Mouse (Mus musculus) spleen, postnatal 36 days (tissue): ENCODE data around the gene Zfp652.
A peak's percentile ranks its signal among the peaks of the same experiment; 100 is the strongest.

ENCODE experiments used
- DNase-seq, 2 experiments: peaks; one replicate each; pipeline ENCODE4 v3.0.0; 2022; ENCODE audit warnings: low spot score in 2 of 2, mixed read lengths in 1 of 2

Zfp652 gene

DNA sequence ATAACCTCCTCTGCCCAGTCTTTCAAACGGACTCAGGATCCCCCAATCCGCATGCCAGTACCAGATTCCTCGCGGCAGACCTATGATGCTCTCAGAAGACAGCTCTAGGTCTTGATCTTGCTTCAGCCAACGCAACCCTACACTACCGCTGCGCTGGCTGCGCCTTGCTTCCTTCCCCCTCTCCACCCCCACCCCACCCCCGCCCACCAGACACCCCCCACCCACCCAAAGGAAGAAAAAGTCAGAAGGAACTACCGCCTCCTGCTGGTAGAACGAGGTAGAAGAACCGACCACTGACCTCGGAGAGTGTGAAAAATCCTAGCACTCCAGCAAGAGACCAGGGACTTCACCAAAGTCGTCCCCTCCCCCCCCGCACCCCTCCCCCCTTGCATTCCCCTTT, 119.2 kb downstream of the Zfp652 start:
- no peak for DNase-seq

DNA sequence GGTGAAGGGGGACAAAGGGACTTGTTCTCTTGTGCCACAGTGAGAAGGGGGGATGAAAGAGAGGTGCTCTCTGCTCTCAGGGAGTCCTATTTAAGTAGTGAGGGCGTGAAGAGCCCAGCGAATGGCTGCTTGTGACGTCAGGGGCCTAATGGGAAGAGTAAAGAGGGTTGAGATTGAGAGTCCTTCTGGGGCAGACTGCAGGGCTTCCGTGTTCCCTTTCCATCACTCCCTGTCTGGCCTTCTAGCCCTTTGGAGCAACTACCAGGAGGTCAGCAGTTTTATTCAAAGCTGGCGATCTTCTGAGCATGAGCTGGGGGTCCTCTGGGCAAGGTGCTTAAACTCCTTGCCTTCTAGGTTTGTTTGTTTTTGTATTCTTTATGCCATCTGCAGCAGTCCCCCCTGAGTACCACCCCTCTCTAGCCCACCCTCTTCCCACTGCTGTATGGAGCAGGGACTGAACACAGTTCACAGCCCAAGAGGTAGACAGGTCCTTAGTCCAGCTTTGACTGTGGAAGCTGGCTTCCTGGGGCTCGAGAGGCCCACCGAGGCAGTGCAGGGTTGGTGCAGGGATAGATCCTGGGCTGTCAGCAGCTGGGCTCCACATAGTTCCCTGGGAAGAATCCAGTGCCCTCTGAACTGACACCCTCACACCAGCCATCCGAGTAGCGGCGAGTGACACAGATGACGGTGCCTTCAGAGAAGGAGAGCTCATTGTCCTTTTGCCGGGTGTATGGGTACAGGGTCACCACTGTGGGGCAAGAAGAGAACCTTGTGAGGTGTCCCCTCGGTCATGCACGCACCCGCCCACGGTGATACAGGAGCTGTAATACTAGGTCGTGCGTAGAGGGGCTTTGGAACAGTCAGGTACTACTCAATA, 119.9 kb downstream of the Zfp652 start:
- no peak for DNase-seq

DNA sequence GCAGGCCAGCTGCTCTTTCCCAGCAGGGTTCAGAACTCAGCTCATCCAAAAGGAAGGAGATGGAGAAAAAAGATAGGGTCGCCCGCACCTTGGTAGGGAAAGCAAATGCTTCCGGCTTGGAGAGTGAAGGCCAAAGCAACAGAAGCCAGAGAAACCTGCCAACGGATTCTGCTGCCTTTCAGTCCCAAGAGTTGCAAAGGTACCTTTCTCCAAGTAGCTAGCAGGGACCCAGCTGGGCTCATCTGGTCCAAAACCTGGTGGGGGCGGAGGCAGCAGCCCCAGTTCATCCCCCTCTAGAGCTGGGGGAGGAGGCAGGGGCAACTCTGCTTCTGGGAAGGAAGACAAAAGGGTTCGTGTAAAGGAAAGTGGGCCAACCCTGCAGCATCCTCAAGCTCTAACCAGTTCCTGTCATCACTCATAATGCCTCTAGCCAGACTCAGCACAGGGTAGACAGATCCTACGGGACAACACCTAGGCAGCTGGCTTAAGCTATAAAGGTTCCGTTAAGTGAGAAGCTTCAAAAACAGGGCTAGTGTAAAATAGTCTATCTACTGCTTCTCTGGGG, 120.6 kb downstream of the Zfp652 start:
- no peak for DNase-seq

DNA sequence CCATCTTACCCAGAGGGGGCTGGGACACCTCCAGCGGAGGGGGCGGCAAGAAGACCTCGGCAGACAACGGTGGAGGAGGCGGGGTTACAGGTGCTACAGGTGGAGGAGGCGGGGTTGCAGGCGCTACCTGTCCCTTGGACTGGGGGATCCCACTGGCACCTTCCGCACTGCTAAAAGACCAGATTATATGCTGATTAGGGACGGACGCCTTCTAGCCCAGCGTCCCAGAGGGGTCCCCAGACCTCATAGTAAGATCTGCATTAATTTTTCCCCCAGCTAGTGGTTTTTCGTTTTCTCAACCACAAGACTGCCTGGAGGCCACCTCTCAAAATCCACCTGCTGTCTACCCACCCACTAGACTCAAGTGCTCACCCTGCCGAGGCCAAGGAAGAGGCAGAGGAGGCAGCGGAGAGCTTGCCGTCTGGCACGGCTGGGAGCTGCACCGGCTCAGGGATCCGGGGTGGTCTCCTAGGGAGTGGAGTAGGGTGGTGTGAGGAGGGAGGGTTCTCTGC, 121.2 kb downstream of the Zfp652 start:
- peak; percentile 52 to 65 for DNase-seq

DNA sequence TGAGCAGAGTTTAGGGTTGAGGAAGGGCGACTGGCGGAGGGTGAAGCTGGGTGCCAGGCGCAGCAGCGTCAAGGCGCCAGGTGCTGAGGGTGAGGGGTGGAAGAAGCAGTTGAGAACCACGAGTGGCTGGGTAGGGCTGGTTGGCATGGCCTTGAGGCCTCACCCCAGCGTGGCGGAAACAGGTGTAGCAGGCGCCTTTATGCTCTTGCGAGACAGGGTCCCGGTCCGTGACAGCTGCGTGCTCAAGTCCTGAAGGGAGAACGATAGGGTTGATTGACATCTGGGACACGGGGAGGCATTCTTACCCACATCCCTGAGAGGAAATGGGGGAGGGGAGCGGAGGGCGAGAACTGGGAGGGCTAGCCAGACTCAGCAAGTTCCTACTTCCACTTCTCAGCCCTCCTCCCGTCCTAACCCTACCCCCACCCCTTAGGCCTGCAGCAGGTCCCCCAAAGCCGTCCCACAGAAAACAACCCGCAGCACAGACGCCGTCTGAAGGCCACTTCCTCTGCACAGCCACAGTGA, 121.7 kb downstream of the Zfp652 start:
- DNase-seq: peak; percentile 86

DNA sequence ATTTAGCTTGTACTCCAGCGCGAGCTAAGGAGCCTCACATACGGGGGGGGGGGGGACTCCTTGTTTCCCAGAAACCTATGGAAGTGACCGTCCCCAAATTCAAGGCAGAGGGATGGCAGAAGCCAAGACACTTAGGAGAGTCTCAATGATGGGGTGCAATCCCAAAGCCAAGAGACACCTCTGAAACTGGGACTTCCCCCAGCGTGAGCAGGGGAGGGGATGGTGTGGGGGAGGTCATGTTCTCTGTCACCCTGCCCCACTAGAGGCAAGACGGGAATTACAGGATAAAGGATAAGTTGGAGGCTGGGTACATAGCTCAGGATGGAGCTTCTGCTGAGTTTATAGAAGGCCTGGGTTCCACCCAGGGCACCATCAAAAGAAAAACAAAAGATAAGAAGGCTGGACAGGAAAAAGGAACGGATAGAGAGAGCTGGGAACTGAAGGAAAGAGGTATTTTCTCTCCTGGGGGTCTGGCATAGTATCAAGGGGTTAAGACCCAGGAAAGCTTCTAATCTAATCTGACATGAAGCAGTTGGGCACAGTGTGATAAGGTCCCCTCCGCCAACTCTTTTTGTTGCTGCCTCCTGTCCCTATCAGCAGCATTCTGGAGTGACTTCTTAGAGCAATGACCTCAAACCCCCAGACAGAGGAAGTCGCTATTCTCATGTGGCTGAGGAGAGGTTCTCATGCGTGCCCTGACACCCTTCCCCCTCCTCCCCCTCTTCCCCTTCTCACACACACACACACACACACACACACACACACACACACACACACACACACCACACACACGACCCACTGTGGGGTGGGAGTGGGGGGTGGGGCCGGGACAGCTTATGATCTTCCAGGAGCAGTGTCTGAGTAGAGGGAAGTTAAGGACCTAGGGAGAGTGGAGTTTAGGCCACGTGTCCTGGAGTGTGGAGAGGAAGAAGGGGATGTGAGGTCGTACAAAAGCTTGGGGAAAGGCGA, 122.6 kb downstream of the Zfp652 start:
- peak; percentile 86 to 87 for DNase-seq

DNA sequence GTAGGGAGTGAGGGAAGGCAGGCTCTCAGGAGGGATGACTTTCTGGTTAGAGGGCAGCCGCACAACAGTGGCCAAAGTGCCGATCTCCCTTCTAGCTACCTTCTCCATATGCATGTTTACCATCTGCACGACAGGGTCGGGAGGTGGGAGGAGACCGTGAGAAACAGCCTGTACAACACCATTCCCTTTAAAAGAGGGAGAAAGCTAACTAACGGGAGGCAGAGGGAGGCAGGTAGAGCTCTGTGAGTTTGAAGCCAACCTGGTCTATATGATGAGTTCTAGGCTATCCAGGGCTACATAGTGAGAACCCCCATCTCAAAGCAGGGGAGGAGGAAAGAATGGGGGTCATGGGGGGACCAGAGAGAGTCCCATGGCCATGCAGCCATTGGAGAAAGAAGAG, 123.4 kb downstream of the Zfp652 start:
- no peak for DNase-seq

DNA sequence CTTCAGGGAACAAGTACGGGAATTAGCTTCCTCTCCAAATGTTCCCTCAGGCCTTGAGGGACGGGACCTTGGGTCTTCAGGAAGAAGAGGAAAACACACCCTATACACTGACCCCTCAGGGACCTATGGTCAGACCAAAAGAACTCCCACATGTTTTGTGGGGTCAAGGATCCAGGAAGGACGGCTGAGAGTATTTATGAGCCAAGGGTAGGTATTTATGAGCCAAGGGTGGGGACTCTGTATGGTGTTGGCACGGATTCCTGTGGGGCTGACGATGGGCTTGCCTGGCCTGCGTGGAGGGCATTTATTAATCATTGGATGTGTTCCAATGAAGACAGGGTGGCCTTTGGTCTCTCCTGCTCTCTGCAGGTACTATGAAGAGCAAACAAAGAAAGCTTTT, 124.0 kb downstream of the Zfp652 start:
- DNase-seq: no peak

DNA sequence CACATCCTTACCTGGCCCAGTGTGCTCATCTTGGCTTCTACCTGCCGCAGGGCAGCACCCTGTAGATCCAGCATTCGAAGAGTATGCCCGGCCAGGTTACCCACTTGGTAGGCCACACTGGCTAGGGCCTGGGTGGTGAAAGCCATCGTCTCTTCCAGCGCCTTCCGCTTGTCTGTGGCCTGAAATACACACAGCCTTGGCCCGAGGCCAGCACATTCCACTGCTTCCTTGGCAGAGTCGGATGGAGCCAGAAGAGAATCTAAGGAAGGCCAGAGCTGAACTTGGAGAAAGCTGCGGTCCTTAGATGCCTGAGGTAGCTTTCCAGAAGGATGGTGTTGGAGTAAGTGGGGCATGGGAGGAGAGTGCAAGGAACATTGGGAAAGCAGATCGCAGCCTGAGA, 124.6 kb downstream of the Zfp652 start, which contains the start of gene Gngt2:
Gene Gngt2 (plus strand): TSS at position 158 of the 400 bp plus-strand sequence.
- DNase-seq: no peak

DNA sequence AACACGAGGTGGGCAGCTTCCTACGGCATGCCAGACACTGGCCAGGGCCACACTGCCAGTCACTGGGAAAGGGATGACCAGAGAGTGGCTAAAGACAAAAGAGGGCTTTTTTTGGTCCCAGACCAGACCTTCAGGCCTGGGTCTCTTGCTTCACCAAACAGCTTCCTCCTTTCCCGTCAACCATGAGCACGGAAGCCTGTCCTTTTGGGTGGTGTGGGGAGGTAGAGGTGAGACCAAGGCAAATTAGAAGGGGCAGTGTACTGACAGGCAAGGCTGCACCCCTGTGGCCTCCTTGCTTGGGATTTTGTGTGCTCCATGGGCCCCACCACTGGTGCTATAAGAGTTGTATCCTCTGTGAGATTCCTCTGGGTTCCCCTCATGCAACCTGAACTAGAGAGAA, 126.1 kb downstream of the Zfp652 start:
- DNase-seq: no peak

DNA sequence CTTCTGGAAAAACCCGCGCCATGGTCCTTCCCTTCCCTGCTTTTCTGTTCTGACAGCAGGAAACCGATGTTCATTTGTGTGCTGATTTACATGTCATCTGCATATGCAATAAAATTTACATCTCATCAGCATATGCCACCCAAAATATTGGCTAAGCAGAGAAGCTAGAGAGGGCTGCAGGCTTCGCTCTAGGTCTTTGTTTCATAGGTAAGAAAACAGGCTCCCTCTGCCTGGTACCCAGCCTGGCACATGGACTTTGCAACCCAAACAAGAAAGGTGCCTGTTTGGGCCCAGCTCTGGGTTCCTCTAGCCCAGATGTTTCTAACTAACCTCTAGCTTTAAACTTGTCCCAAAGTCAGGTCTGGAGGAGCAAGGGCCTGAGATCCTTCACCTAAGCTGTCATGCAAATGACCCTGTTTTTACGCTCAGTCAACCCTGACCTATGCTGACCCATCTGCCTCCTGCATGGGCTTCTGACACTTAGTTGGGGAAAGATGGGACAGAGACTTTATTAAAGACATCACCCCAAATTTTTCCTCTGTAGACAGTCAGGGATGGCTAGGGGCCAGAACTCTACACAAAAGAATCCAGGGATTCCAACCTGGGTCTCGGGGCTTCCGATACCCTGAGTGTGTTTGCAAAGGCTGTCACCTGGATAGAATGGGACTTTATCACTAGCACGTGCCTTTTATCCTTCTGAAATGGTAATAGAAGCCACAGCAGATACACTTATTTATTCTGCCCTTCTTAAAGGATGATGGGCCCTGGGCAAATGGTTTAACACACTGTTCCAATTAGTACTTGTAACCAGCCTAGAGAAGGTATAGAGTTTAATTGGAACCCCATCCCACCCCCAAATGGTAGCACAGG, 126.8 kb downstream of the Zfp652 start:
- DNase-seq: no peak

DNA sequence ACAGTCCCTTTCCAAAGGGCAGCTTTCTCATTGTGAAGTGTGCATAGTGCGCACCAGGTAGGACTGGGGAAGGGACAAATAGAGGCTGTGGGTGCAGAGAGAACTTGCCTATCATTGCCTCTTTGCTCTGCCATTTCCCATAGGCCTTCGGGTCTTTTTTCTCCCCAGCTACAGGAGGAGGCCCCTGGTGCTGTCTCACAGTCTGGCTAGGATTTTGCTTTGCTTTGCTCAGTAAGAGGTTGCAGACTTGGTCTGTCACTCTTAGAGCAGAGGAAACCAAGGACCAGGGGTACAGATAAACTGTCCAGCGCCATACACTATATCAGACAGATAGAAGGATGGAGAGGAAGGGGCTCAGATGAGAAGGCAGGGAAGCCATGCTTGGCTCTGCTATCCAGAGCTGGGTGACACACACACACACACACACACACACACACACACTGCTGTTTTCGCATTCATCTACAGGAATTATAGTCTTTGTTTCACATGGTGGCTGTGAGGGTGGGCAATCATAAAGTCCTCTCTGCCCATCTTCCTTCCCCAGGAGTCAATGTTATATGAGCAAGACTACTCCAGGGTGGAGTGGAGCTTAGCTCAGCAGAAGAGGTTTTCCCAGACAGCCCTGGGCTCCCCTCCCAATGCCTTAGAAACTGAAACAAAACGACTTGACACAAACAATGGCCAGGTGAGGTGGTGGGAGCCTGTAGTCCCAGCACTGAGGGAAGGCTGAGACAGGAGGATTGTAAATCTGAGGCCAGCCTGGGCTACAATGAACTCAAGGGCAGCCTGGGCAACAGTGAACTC, 128.4 kb downstream of the Zfp652 start:
- DNase-seq: no peak

DNA sequence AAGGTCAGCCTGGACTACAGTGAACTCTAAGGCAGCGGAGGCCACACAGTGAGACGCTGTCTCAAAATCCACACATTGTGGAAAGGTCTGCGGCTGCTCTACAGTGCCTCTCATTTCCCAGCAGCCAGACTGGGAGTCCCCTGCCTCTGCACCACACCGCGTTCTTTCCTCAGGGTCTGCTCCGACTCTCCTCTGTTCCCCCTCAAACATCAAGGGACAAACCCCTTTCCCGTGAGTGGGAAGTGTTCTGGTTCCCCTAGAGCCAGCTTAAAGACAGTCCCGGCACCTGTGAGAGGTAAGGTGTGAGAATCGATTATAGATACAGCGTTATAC, 129.0 kb downstream of the Zfp652 start:
- no peak for DNase-seq

DNA sequence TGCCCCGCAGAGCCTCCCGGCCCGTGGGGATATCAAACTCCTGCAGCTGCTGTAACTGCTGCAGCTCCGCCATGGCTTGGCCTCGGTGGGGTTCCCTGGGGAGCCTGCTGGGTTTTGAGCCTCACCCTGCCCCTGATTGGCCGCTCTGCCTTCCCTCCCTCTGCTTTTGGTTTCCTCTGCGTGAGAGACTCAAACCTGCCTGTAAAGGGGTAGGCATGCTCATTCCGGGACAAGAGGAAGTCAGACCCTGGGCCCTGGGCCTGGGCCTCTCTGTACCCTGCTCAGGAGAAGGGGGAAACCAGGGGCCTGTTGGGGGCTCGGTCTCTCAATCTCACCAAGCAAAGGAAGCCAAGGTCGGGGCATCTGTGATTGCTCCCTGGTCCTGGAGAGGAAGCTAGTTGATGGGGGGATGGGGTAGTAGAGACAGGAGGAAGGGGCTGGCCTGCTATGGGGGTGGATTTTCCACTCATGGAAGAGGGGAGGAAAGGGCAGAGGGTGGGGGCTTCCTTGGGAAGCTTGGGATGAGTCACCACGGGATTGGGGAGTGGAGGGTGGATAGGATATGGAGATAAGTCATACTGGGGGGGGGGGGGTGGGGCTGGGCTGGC, 129.7 kb downstream of the Zfp652 start, which contains the start of gene Abi3:
Gene Abi3 (minus strand): TSS at position 403 of the 608 bp plus-strand sequence.
- peak; percentile 88 to 89 for DNase-seq

DNA sequence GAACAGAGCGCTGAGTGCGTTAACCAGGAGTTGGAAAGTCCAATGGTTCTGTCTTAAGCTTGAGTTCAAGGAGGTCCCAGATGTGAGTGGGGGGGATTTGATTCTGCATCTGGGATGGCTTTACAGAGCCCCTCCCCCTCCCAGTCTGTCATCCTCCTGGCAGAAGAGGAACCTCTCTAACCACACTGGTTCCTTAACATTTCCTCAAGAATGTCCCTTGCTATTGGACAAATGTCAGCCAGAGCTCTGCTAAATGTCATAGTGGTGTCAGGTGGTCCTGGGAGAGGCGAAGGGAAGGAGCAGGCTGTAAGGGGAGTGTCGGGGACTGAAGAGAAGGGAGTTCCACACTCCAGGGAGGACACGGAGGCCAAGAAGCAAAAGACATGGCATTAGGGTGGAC, 130.5 kb downstream of the Zfp652 start:
- no peak for DNase-seq

DNA sequence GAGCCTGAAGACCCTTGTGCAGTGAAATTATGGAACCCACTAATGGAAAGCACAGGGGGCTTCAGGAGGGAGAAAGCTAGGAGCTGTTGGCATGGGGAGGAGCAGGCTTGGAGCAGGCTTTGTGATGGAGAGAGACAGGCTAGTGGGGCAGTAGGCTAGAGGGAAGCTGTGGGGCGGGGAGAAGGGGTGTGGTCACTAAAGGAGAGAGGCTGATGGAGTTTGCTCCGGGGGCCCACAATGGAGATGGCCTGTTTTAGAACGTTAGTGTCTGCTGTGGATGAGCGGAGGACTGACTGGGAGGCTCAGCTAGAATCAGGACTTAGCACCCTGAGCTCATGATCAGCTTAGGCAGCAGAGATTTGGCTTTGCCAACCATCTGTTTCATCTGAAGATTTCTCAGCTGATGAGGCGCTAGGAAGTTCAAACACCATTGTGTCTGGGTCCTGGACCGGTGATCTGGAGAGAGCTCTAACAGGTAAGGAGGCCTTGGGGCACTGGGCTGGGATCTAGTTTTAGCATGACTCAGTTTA, 131.0 kb downstream of the Zfp652 start:
- no peak for DNase-seq

DNA sequence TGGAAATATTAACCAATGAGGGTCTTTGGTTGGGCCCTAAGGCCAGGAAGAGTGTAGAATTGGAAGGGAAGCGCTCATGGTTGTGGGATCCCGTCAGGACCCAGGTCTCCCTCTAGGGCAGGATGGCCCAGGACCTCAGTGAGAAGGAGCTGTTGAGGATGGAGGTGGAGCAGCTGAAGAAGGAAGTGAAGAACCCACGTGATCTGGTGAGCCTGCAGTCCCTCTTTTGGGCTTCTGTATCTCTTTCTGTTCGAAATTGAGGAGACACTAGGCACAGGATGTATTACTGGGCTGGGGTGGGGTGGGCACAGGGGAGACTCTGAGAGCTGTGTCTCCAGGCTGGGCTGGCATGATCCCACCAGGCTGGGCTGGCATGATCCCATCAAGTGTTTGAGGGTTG, 132.5 kb downstream of the Zfp652 start:
- DNase-seq: no peak

DNA sequence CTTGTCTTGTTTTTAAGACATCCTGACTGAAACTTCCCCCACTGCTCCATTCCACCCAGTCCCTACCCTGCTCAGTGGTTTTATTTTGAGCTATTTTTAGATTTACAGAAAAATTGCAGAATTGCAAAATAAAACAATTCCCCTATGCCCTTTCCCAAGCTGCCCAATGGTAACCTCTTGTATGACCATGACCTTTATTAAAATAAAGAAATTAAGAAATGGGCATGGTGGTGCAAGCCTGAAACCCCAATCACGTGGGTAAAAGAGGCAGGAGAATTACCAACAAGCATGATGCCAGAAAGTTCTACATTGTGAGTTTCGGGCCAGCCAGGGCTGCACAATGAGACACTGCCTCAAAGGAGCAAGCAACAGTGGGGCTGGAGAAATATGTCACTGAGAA, 138.4 kb downstream of the Zfp652 start:
- DNase-seq: no peak

DNA sequence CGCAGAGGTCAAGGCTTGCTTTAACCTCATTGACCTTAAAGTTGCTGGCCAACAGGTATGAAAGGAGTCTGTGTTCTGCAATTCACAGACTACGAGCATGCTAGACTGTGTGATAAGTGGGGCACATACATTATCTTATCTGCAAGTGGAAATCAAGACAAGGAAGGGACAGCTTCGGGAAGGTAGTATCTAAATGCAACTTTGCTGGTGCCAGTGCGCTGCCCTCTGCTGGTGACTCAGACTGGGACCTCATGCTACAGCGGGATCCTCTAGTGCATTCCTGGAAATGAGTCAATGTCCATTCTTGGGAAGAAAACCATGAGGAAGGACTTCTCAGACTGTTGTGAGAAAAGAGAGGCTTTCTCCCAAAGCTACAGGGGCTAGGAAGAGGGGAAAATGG, 141.2 kb downstream of the Zfp652 start:
- DNase-seq: peak; percentile 61
